Mouse (Mus musculus) megakaryocyte, embryonic 14.5 days (primary cell): ENCODE results near the gene Slc7a10. TPM values are rescaled to one million over a fixed set of nuclear protein-coding genes. Genes with fewer than 3 reads are reported as not detected.

ENCODE experiments used
- H3K27me3 ChIP-seq: replicated peaks from 2 replicates; pipeline ENCODE3; 2012; ENCODE audit warnings: inconsistent platforms
- H3K36me3 ChIP-seq: replicated peaks from 2 replicates; pipeline ENCODE3; 2012; ENCODE audit warnings: low read length, inconsistent platforms, mixed read lengths
- H3K4me1 ChIP-seq: 2 replicates; pipeline ENCODE4 v1.6.1; 2012; ENCODE audit warnings: inconsistent platforms
- H3K4me3 ChIP-seq: replicated peaks from 2 replicates; pipeline ENCODE3; 2012; ENCODE audit warnings: moderate library complexity, mild to moderate bottlenecking, inconsistent platforms
- H3K9me3 ChIP-seq: 2 replicates; pipeline ENCODE4 v1.6.1; 2012; ENCODE audit warnings: inconsistent platforms
- FLI1 ChIP-seq: IDR thresholded peaks from 2 replicates; pipeline ENCODE4 v1.6.1; 2012; ENCODE audit warnings: low read length, inconsistent platforms, mixed read lengths
- GATA1 ChIP-seq: IDR thresholded peaks from 3 replicates; pipeline ENCODE4 v1.6.1; 2012; ENCODE audit warnings: mixed read lengths, low read length, inconsistent platforms, borderline replicate concordance
- polyA plus RNA-seq: library from polyadenylated mRNA; stranded (reverse); fragments of >175 nt; gene quantifications from 2 replicates; pipeline ENCODE4 v1.2.3, GENCODE M21; 2012; ENCODE audit warnings: low replicate concordance; ENCODE audit not compliant: insufficient read depth

Slc7a10 gene
- not detected in 2 replicates for polyA plus RNA-seq

- Histone ChIP-seq H3K9me3 (peaks cover 40% of the 10 kb centered on the region), H3K4me1 (peaks cover 11% of the 10 kb centered on the region), H3K27me3 (peaks cover 77% of the 10 kb centered on the region), H3K4me3 (peak within 1 kb of the TSS; percentile 50), H3K36me3 (no peaks in the 10 kb centered on the region)
- TF ChIP-seq FLI1 (no peak), GATA1 (no peak)
Measured at GRCm38 (mm10) chr7:35185889-35186569, at the start of gene Slc7a10. Gene Slc7a10 (plus strand): TSS chr7:35186385.

DNA sequence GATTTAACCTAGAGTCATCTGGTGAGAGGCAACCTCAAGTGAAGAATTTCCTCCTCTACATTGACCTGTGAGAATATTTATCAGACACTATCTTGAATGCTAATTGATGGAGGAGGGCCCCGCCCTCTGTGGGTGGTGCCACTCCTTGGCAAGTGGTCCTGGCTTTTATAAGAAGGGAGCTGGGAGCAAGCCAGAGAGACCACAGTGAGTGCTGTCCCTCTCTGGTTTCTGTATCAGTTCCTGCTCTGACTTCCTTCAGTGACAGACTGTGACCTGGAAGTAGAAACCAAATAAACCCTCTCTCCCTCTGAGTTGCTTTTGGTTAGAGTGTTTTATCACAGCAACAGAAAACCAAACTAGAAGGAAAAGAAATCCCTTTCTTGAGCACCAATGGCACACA, 48.7 kb upstream of the Slc7a10 start:
- TF ChIP-seq FLI1 (no peak), GATA1 (no peak)
- H3K9me3 ChIP-seq: no peaks in the 10 kb centered on the region
- peaks cover 77% of the 10 kb centered on the region for H3K27me3 ChIP-seq
- no peak overlapping the region for H3K4me3 ChIP-seq
- H3K36me3 ChIP-seq: no peaks in the 10 kb centered on the region
- peaks cover 20% of the 10 kb centered on the region for H3K4me1 ChIP-seq

GRCm38 (mm10) chr7:35138481-35138880, 47.7 kb upstream of the Slc7a10 start:
- H3K9me3 ChIP-seq: no peaks in the 10 kb centered on the region
- peaks cover 76% of the 10 kb centered on the region for H3K27me3 ChIP-seq
- no peak for TF ChIP-seq FLI1
- no peak for TF ChIP-seq GATA1
- H3K4me1 ChIP-seq: peaks cover 20% of the 10 kb centered on the region
- H3K4me3 ChIP-seq: no peak overlapping the region
- no peaks in the 10 kb centered on the region for H3K36me3 ChIP-seq

DNA sequence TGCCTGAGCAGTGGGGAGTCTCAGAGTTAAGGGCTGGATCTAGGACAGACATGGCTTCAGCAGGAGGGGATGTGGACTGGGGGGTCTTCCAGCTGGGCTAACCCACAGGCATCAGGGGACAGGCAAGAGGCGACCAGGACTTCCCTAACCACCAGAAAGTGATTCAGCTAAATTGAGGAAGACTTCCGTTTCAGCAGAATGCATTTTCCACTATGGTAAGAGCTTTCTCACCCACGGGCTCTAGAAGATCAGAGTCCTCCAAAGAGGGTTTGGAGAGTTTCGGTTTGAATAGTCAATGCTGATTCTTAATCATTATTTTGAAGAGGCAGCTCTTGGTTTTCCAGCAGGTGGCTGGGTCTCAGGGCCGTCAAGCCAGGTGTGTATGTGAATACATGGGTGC, 46.3 kb upstream of the Slc7a10 start:
- TF ChIP-seq GATA1 (no peak), FLI1 (no peak)
- Histone ChIP-seq H3K9me3 (no peaks in the 10 kb centered on the region), H3K4me3 (no peak overlapping the region), H3K4me1 (peaks cover 20% of the 10 kb centered on the region), H3K36me3 (no peaks in the 10 kb centered on the region), H3K27me3 (peaks cover 76% of the 10 kb centered on the region)

- Histone ChIP-seq H3K4me1 (peaks cover 24% of the 10 kb centered on the region), H3K36me3 (no peaks in the 10 kb centered on the region), H3K9me3 (no peaks in the 10 kb centered on the region), H3K4me3 (no peak overlapping the region), H3K27me3 (peaks cover 79% of the 10 kb centered on the region)
- TF ChIP-seq GATA1 (no peak), FLI1 (no peak)
Measured at GRCm38 (mm10) chr7:35141519-35141918, 44.7 kb upstream of the Slc7a10 start.

GRCm38 (mm10) chr7:35142522-35142921, 43.7 kb upstream of the Slc7a10 start:
- H3K4me1 ChIP-seq: peaks cover 17% of the 10 kb centered on the region
- TF ChIP-seq GATA1: no peak
- no peak for TF ChIP-seq FLI1
- no peak overlapping the region for H3K4me3 ChIP-seq
- H3K27me3 ChIP-seq: peaks cover 81% of the 10 kb centered on the region
- no peaks in the 10 kb centered on the region for H3K36me3 ChIP-seq
- no peaks in the 10 kb centered on the region for H3K9me3 ChIP-seq

GRCm38 (mm10) chr7:35143864-35144618, 42.1 kb upstream of the Slc7a10 start:
- Histone ChIP-seq H3K9me3 (no peaks in the 10 kb centered on the region), H3K27me3 (peaks cover 84% of the 10 kb centered on the region), H3K36me3 (no peaks in the 10 kb centered on the region), H3K4me3 (no peak overlapping the region), H3K4me1 (peaks cover 15% of the 10 kb centered on the region)
- no peak for TF ChIP-seq GATA1
- TF ChIP-seq FLI1: no peak

- Histone ChIP-seq H3K36me3 (no peaks in the 10 kb centered on the region), H3K4me1 (peaks cover 9% of the 10 kb centered on the region), H3K4me3 (peak overlapping the region; percentile 19), H3K27me3 (peaks cover 86% of the 10 kb centered on the region), H3K9me3 (no peaks in the 10 kb centered on the region)
- no peak for TF ChIP-seq GATA1
- TF ChIP-seq FLI1: no peak
Measured at GRCm38 (mm10) chr7:35145068-35145467, 41.1 kb upstream of the Slc7a10 start.

DNA sequence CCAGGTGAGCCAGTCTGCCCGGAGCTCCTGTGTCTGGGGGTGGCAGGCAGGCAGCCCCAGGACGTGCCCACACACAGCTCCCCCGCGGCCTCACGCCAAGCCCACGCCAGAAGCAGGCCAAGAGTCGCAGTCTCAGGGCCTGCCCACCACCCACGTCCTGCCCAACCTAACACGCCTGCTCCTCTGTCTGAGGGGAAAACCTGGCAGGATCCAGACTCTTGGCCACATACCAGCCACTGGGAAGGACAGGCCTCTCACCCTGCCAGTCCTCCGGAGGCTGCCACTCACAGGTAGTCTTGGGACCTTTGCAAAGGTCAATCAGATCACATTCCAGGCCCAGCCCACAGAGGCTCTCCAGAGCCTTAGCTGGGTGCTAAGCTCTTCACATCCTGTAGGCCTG, 39.9 kb upstream of the Slc7a10 start:
- Histone ChIP-seq H3K4me3 (no peak overlapping the region), H3K9me3 (no peaks in the 10 kb centered on the region), H3K27me3 (peaks cover 83% of the 10 kb centered on the region), H3K36me3 (no peaks in the 10 kb centered on the region), H3K4me1 (peaks cover 13% of the 10 kb centered on the region)
- TF ChIP-seq GATA1 (no peak), FLI1 (no peak)

DNA sequence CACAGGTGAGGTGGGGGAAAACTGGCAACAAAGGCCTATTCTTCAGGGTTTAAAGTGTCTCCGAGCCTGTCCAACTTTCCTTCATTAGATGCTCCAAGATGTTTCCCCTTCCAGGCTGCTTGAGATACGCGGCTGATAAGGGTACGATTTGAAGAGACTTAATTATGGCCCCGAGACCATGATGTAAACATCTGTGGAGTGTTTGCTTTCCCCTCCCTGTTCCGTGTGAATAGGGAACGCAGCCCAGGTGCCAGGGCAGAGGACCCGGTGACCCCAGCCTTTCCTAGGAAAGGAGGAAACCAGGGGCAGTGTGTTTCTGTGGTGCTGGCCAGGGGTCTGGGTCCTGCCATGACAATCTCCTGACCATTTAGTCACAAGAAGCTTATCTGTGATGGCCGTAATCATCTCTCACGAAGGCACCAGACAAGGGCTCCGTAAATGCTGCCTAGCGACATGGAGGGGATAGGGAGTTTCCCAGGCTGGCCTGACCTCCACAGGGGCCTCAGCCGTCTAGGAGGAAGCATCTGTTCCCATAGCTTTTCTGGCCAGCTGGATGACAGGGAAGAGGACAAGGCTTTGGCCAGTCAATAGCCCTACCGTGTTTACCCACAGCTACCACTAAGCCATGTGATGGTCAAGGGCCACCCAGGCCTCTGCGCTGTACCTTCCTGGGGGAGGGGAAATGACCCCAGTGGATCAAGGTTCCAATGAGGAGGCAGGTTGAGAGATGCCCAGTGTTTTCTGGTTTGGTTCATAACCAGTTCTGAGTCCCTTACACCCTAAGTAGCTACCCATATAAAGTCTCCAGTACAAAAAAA, 36.4 kb upstream of the Slc7a10 start:
- Histone ChIP-seq H3K9me3 (no peaks in the 10 kb centered on the region), H3K4me3 (no peak overlapping the region), H3K4me1 (peaks cover 25% of the 10 kb centered on the region), H3K27me3 (peaks cover 91% of the 10 kb centered on the region), H3K36me3 (no peaks in the 10 kb centered on the region)
- TF ChIP-seq GATA1 (no peak), FLI1 (no peak)
